Mouse (Mus musculus) kidney, embryonic 14.5 days (tissue): ENCODE measurements at regions not wholly inside any gene's neighbourhood (a gene's known extent, or its start where the extent isn't known, plus 50 kb on each side); places are given as distances from the start of the nearest gene placed in this dataset.

ENCODE experiments used
- ATAC-seq: fragments of 200-750 bp; cut with Nextera tagmentation; 2 replicates; pipeline ENCODE4 v1.8.0; 2017; ENCODE audit warnings: moderate number of reproducible peaks, mild to moderate bottlenecking, moderate TSS enrichment, moderate library complexity; ENCODE audit not compliant: low FRiP score, low TSS enrichment
- H3K27ac ChIP-seq: fragments of 300-500 bp; sonication (generic); 2 replicates; pipeline ENCODE4 v1.5.1; 2014; ENCODE audit warnings: low read depth, mild to moderate bottlenecking, low read length, moderate library complexity, mixed read lengths
- H3K27me3 ChIP-seq: fragments of 300-500 bp; sonication (generic); 2 replicates; pipeline ENCODE4 v1.6.1; 2014; ENCODE audit warnings: mild to moderate bottlenecking, low read length; ENCODE audit not compliant: control insufficient read depth, insufficient read depth
- H3K36me3 ChIP-seq: fragments of 300-500 bp; sonication (generic); 2 replicates; pipeline ENCODE4 v1.6.1; 2014; ENCODE audit warnings: low read length, mixed read lengths; ENCODE audit not compliant: control insufficient read depth, insufficient read depth
- H3K4me1 ChIP-seq: fragments of 300-500 bp; sonication (generic); 2 replicates; pipeline ENCODE4 v1.6.1; 2014; ENCODE audit warnings: low read length, mixed read lengths; ENCODE audit not compliant: control insufficient read depth, insufficient read depth
- H3K4me2 ChIP-seq: fragments of 300-500 bp; sonication (generic); replicated peaks from 2 replicates; pipeline ENCODE4 v1.6.1; 2014; ENCODE audit warnings: low read depth, mild to moderate bottlenecking, low read length
- H3K4me3 ChIP-seq: fragments of 300-500 bp; sonication (generic); 2 replicates; pipeline ENCODE4 v1.5.1; 2014; ENCODE audit warnings: mild to moderate bottlenecking, low read length
- H3K9ac ChIP-seq: fragments of 300-500 bp; sonication (generic); 2 replicates; pipeline ENCODE4 v1.6.1; 2014; ENCODE audit warnings: low read depth, mild to moderate bottlenecking, low read length, moderate library complexity
- H3K9me3 ChIP-seq: fragments of 300-500 bp; sonication (generic); 2 replicates; pipeline ENCODE4 v1.6.1; 2016; ENCODE audit warnings: low read length; ENCODE audit not compliant: control insufficient read depth
- WGBS: fragments of 180-500 bp; shearing (Covaris S2); extraction: QIAGEN DNeasy Blood & Tissue Kit; methylation state at CpG from one replicate; pipeline ENCODE4 v1.1.7; 2014; 5-methylcytosine and 5-hydroxymethylcytosine counted together

DNA sequence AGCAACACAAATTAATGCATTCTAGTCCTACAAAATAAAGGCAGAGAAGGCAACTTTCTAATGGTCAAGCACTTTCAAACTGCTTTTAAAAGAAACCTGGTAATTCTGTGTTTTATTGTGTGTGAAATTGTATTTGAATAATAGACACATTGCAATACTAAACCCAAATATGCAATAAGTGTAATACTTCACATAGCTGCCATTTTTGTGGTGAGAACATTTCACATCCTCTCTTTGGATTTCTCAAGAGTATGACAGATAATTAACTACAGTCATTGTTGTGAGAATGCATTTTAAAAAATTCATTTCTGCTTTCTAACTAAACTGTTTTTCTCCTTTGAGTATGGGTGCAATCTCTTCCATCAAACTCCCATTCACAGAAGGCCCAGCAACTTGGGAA lies 256.4 kb downstream of the Sema3d start:
- Histone ChIP-seq H3K4me1 (no peaks in the 10 kb centered on the region), H3K36me3 (no peaks in the 10 kb centered on the region), H3K4me3 (no peak overlapping the region), H3K27ac (no peak overlapping the region), H3K4me2 (no peak overlapping the region), H3K9ac (no peak overlapping the region), H3K9me3 (no peaks in the 10 kb centered on the region), H3K27me3 (no peaks in the 10 kb centered on the region)
- ATAC-seq = no peak

DNA sequence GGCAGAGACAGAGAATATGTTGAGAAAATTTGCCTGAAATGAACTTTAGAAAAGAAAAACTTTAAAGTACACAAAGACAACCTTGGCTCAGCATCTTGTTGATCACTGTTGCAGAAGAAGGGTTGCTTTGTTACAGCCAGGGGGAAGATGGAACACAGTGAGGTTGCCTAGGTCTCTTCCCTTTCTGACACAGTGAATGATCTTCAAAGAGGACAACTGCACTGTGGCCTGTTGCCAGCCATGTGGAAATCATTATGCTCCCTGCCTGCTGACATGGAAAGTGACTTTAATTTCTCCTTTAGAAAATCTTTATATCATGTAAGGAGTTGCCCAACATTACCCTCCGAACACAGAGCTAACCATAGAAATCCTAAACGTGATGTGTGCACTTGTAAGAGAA lies 263.1 kb downstream of the Sema3d start:
- Histone ChIP-seq H3K27ac (no peak overlapping the region), H3K9me3 (no peaks in the 10 kb centered on the region), H3K27me3 (no peaks in the 10 kb centered on the region), H3K9ac (no peak overlapping the region), H3K4me1 (no peaks in the 10 kb centered on the region), H3K4me3 (no peak overlapping the region), H3K36me3 (no peaks in the 10 kb centered on the region), H3K4me2 (no peak overlapping the region)
- ATAC-seq = no peak; the same call in 1 of the 2 replicates
- 67% methylated on average over 2 of the region's 2 CpGs for WGBS

DNA sequence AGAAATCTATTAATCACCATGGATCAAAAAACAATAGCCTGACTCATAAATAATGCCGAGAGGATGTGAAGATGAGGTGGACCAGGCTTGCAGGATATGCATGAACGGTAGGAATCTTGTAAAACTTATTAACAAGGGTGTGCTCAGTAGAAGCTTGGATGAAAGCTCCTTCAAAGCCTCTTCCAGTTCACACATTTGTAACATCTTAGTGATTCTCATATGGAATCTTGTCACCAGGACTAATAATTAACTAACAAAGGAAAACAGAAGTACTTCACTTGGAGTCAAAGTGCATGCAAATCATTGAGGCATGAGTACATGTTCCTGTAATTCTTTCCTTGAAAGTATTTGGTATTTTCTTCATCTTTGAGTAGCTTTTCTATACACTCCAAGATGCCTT lies 290.5 kb downstream of the Sema3d start:
- Histone ChIP-seq H3K27ac (no peak overlapping the region), H3K4me2 (no peak overlapping the region), H3K9me3 (no peaks in the 10 kb centered on the region), H3K4me3 (no peak overlapping the region), H3K36me3 (no peaks in the 10 kb centered on the region), H3K27me3 (no peaks in the 10 kb centered on the region), H3K4me1 (no peaks in the 10 kb centered on the region), H3K9ac (no peak overlapping the region)
- no peak for ATAC-seq
- 70% methylated on average over 2 of the region's 2 CpGs for WGBS

GRCm38 (mm10) chr5:12674134-12674533 lies 290.9 kb downstream of the Sema3d start:
- no peak overlapping the region for H3K4me2 ChIP-seq
- WGBS = 53% methylated on average over 4 of the region's 4 CpGs
- no peaks in the 10 kb centered on the region for H3K9me3 ChIP-seq
- no peaks in the 10 kb centered on the region for H3K27me3 ChIP-seq
- no peaks in the 10 kb centered on the region for H3K36me3 ChIP-seq
- no peak overlapping the region for H3K4me3 ChIP-seq
- no peaks in the 10 kb centered on the region for H3K4me1 ChIP-seq
- H3K27ac ChIP-seq = no peak overlapping the region
- H3K9ac ChIP-seq = no peak overlapping the region
- ATAC-seq = no peak

DNA sequence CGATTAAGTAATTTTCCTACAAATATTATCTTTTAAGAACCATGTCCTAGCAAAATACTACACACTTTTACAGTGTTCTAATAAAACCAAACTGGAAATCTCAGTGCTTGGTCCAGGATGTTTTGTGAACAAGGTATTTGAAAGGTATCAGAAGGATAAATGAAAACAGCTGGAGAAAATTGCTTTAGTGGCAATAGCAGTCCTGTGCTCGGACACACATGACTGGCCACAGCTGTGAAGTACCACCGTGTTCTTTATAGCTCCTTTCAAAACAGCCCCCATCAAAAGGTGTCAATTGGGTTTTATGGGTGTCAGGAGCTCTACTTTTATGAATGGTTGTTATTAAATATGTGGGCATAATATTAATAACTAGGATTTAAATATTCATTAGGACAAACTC lies 293.5 kb downstream of the Sema3d start:
- Histone ChIP-seq H3K4me3 (no peak overlapping the region), H3K27me3 (no peaks in the 10 kb centered on the region), H3K4me1 (no peaks in the 10 kb centered on the region), H3K4me2 (no peak overlapping the region), H3K9ac (no peak overlapping the region), H3K27ac (no peak overlapping the region), H3K36me3 (no peaks in the 10 kb centered on the region), H3K9me3 (no peaks in the 10 kb centered on the region)
- ATAC-seq = no peak
- WGBS = 30% methylated on average over 3 of the region's 3 CpGs

DNA sequence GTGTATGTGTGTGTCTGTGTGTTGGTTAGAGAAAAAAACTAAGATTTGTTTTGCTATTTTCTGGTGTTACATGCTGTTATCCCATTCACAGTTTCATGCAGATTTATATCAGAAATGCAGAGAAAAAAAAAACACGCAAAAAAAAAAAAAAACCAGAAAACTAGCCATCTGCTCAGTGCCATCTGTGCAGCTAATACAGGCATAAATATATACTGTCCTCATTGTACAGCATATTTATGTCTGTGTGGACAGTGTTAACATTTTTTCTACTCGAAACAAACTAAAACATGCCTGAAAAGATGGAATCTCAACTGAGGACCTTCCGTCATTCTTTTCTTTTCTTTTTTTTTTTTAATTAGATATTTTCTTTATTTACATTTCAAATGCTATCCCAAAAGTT lies 331.7 kb downstream of the Sema3d start:
- H3K9ac ChIP-seq = no peak overlapping the region
- H3K36me3 ChIP-seq = no peaks in the 10 kb centered on the region
- H3K4me1 ChIP-seq = no peaks in the 10 kb centered on the region
- ATAC-seq = no peak
- H3K27ac ChIP-seq = no peak overlapping the region
- no peak overlapping the region for H3K4me2 ChIP-seq
- H3K9me3 ChIP-seq = peaks cover 6% of the 10 kb centered on the region; the same call in 1 of the 2 replicates
- no peak overlapping the region for H3K4me3 ChIP-seq
- H3K27me3 ChIP-seq = no peaks in the 10 kb centered on the region
- 85% methylated on average over 3 of the region's 3 CpGs for WGBS

- peak; percentile 91; the same call in 1 of the 2 replicates for ATAC-seq
- Histone ChIP-seq H3K9me3 (no peaks in the 10 kb centered on the region), H3K4me2 (no peak overlapping the region), H3K4me3 (no peak overlapping the region), H3K27ac (no peak overlapping the region), H3K9ac (no peak overlapping the region), H3K4me1 (0 out of 2 replicates have a peak, but pooled peaks cover 3% of the 10 kb centered on the region), H3K27me3 (no peaks in the 10 kb centered on the region), H3K36me3 (no peaks in the 10 kb centered on the region)
- WGBS = 19% methylated on average over 5 of the region's 5 CpGs
Observed at GRCm38 (mm10) chr5:12751514-12751913, 368.3 kb downstream of the Sema3d start.

- Histone ChIP-seq H3K9me3 (no peaks in the 10 kb centered on the region), H3K4me3 (no peak overlapping the region), H3K27ac (no peak overlapping the region), H3K4me1 (no peaks in the 10 kb centered on the region), H3K27me3 (no peaks in the 10 kb centered on the region), H3K4me2 (no peak overlapping the region), H3K36me3 (no peaks in the 10 kb centered on the region), H3K9ac (no peak overlapping the region)
- ATAC-seq = no peak
Observed at GRCm38 (mm10) chr5:12759634-12760033, 365.6 kb upstream of the Sema3a start.

- H3K9ac ChIP-seq = no peak overlapping the region
- 69% methylated on average over 1 of the region's 1 CpGs for WGBS
- H3K4me2 ChIP-seq = no peak overlapping the region
- H3K36me3 ChIP-seq = no peaks in the 10 kb centered on the region
- no peaks in the 10 kb centered on the region for H3K4me1 ChIP-seq
- no peaks in the 10 kb centered on the region for H3K9me3 ChIP-seq
- H3K27me3 ChIP-seq = no peaks in the 10 kb centered on the region
- no peak overlapping the region for H3K4me3 ChIP-seq
- H3K27ac ChIP-seq = no peak overlapping the region
- no peak for ATAC-seq
Observed at GRCm38 (mm10) chr5:12767383-12767782, 357.8 kb upstream of the Sema3a start.

- no peak overlapping the region for H3K4me3 ChIP-seq
Observed at GRCm38 (mm10) chr5:12782681-12783080, 342.5 kb upstream of the Sema3a start.

More at GRCm38 (mm10) chr5:12782681-12783080, 342.5 kb upstream of the Sema3a start:
- Histone ChIP-seq H3K36me3 (no peaks in the 10 kb centered on the region), H3K27ac (no peak overlapping the region), H3K27me3 (no peaks in the 10 kb centered on the region), H3K4me1 (no peaks in the 10 kb centered on the region), H3K9ac (no peak overlapping the region), H3K4me2 (no peak overlapping the region), H3K9me3 (peaks cover 4% of the 10 kb centered on the region; the same call in 1 of the 2 replicates)
- no peak for ATAC-seq
- WGBS = 94% methylated on average over 3 of the region's 3 CpGs
